Mouse (Mus musculus) embryonic facial prominence, embryonic 14.5 days (tissue): ENCODE measurements at regions not wholly inside any gene's neighbourhood (a gene's known extent, or its start where the extent isn't known, plus 50 kb on each side); places are given as distances from the start of the nearest gene placed in this dataset.

Source experiments
- ATAC-seq: fragments of 200-750 bp; cut with Nextera tagmentation; 2 replicates; pipeline ENCODE4 v1.8.0; 2017; ENCODE audit warnings: low read depth, moderate number of reproducible peaks, moderate TSS enrichment
- DNase-seq: peaks from one replicate; pipeline ENCODE4 v3.0.0-alpha.2; 2015; ENCODE audit warnings: low spot score
- H3K27ac ChIP-seq: fragments of 300-500 bp; sonication (generic); replicated peaks from 2 replicates; pipeline ENCODE4 v1.5.1; 2014; ENCODE audit warnings: low read depth, mild to moderate bottlenecking, low read length, moderate library complexity
- H3K27me3 ChIP-seq: fragments of 300-500 bp; sonication (generic); replicated peaks from 2 replicates; pipeline ENCODE4 v1.6.1; 2014; ENCODE audit warnings: low read length; ENCODE audit not compliant: control insufficient read depth, insufficient read depth
- H3K36me3 ChIP-seq: fragments of 300-500 bp; sonication (generic); 2 replicates; pipeline ENCODE4 v1.6.1; 2014; ENCODE audit warnings: low read length, mixed read lengths; ENCODE audit not compliant: control insufficient read depth, insufficient read depth
- H3K4me1 ChIP-seq: fragments of 300-500 bp; sonication (generic); 2 replicates; pipeline ENCODE4 v1.6.1; 2014; ENCODE audit warnings: antibody characterized with exemption, low read length; ENCODE audit not compliant: control insufficient read depth, insufficient read depth
- H3K4me2 ChIP-seq: fragments of 300-500 bp; sonication (generic); 2 replicates; pipeline ENCODE4 v1.6.1; 2014; ENCODE audit warnings: low read depth, mild to moderate bottlenecking, low read length, moderate library complexity, mixed read lengths
- H3K4me3 ChIP-seq: fragments of 300-500 bp; sonication (generic); 2 replicates; pipeline ENCODE4 v1.5.1; 2014; ENCODE audit warnings: low read depth, mild to moderate bottlenecking, low read length
- H3K9ac ChIP-seq: fragments of 300-500 bp; sonication (generic); 2 replicates; pipeline ENCODE4 v1.6.1; 2014; ENCODE audit warnings: low read depth, mild to moderate bottlenecking, low read length, moderate library complexity, mixed read lengths
- H3K9me3 ChIP-seq: fragments of 300-500 bp; sonication (generic); 2 replicates; pipeline ENCODE4 v1.6.1; 2016; ENCODE audit warnings: low read length; ENCODE audit not compliant: control insufficient read depth
- WGBS: fragments of 180-500 bp; shearing (Covaris S2); extraction: QIAGEN DNeasy Blood & Tissue Kit; methylation state at CpG from one replicate; pipeline ENCODE4 v1.1.7; 2014; 5-methylcytosine and 5-hydroxymethylcytosine counted together

DNA sequence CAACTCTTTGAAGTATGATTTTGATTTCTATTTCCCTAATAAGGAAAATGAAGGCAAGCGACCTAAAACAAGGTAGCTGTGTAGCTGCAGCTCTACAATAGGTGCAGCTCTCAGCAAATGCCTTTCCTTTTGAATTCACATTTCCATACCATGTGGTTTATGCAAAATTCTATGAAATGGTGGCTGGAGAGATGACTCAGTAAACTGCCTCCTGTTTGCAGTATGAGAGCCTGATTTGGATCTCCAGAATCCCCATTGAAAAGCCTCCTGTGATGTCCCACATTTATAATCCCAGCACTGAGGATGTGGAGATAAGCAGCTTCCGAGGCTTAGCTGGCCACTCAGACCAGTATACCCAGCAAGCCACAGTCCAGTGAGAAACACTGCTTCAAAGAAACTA, 59.6 kb downstream of the Npy1r start:
- no peak overlapping the region for H3K9ac ChIP-seq
- no peak overlapping the region for H3K27ac ChIP-seq
- H3K4me1 ChIP-seq: no peaks in the 10 kb centered on the region
- DNase-seq (no peak), ATAC-seq (no peak)
- 71% methylated on average over 2 of the region's 2 CpGs for WGBS
- no peak overlapping the region for H3K4me2 ChIP-seq
- H3K9me3 ChIP-seq: no peaks in the 10 kb centered on the region
- no peaks in the 10 kb centered on the region for H3K27me3 ChIP-seq
- H3K36me3 ChIP-seq: no peaks in the 10 kb centered on the region
- no peak overlapping the region for H3K4me3 ChIP-seq

- H3K36me3 ChIP-seq: no peaks in the 10 kb centered on the region
- WGBS: 79% methylated on average over 2 of the region's 2 CpGs
- ATAC-seq (no peak), DNase-seq (no peak)
- H3K9ac ChIP-seq: no peak overlapping the region
- no peaks in the 10 kb centered on the region for H3K4me1 ChIP-seq
- H3K4me2 ChIP-seq: no peak overlapping the region
- H3K4me3 ChIP-seq: no peak overlapping the region
- H3K27me3 ChIP-seq: no peaks in the 10 kb centered on the region
- H3K27ac ChIP-seq: no peak overlapping the region
- H3K9me3 ChIP-seq: no peaks in the 10 kb centered on the region
These were observed 60.8 kb downstream of the Npy1r start for GRCm38 (mm10) chr8:66757830-66758229.

DNA sequence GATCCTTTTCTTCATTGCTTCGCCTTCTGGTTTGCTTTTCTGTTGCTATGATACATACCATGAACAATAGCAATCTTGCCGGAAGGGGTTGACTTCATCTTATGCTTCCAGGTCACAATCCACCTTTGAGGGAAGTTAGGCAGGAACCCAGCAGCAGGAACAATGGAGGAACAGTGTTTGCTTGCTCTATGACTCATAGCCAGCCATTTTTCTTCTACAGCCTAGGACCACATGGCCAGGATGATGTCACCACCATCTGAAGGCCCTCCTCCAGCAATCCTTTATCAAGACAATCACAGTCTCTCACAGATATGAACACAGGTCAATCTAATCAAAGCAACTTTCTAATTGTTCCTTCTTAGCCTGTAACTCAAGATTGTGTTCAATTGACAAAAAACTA, 61.5 kb downstream of the Npy1r start:
- 90% methylated on average over 2 of the region's 2 CpGs for WGBS
- no peak overlapping the region for H3K4me3 ChIP-seq
- ATAC-seq (no peak), DNase-seq (no peak)
- no peaks in the 10 kb centered on the region for H3K27me3 ChIP-seq
- no peak overlapping the region for H3K9ac ChIP-seq
- H3K27ac ChIP-seq: no peak overlapping the region
- no peaks in the 10 kb centered on the region for H3K36me3 ChIP-seq
- H3K4me1 ChIP-seq: no peaks in the 10 kb centered on the region
- H3K4me2 ChIP-seq: no peak overlapping the region
- no peaks in the 10 kb centered on the region for H3K9me3 ChIP-seq

- H3K27ac ChIP-seq: no peak overlapping the region
- no peaks in the 10 kb centered on the region for H3K9me3 ChIP-seq
- no peaks in the 10 kb centered on the region for H3K4me1 ChIP-seq
- H3K9ac ChIP-seq: no peak overlapping the region
- H3K27me3 ChIP-seq: no peaks in the 10 kb centered on the region
- H3K36me3 ChIP-seq: no peaks in the 10 kb centered on the region
- H3K4me3 ChIP-seq: no peak overlapping the region
- H3K4me2 ChIP-seq: no peak overlapping the region
- DNase-seq (no peak), ATAC-seq (no peak)
These were observed 62.7 kb downstream of the Npy1r start for GRCm38 (mm10) chr8:66759716-66760115.

DNA sequence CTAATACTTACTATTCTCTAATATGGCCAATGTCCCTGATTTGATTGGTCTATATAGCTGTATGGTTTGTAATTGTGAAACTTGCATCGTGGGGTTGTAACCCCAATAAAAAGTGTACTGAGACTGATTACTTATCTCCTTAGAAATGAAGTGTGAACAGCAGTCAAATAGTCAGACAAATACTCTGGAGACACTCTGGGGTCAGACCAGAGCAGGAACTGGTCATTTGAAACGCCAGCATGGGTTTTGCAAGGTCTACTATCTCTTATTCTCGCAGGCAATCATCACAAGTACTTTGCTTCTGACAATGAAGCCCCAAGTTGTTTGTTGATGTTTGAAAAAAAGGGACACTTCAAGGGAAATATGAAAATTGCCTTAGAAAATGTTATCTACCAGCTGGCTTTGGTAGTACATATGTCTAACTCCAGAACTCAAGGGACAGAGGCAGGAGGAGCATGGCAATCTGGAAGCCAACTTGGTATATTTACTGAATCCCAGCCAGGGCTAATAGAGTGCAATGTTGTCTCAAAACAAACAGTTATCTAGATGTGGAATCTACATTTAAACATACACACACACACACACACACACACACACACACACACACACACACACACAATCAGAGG, 64.1 kb downstream of the Npy1r start:
- Histone ChIP-seq H3K4me1 (no peaks in the 10 kb centered on the region), H3K4me3 (no peak overlapping the region), H3K9ac (no peak overlapping the region), H3K4me2 (no peak overlapping the region), H3K27ac (no peak overlapping the region), H3K27me3 (no peaks in the 10 kb centered on the region), H3K9me3 (no peaks in the 10 kb centered on the region), H3K36me3 (no peaks in the 10 kb centered on the region)
- 69% methylated on average over 3 of the region's 3 CpGs for WGBS
- DNase-seq (no peak), ATAC-seq (no peak)

DNA sequence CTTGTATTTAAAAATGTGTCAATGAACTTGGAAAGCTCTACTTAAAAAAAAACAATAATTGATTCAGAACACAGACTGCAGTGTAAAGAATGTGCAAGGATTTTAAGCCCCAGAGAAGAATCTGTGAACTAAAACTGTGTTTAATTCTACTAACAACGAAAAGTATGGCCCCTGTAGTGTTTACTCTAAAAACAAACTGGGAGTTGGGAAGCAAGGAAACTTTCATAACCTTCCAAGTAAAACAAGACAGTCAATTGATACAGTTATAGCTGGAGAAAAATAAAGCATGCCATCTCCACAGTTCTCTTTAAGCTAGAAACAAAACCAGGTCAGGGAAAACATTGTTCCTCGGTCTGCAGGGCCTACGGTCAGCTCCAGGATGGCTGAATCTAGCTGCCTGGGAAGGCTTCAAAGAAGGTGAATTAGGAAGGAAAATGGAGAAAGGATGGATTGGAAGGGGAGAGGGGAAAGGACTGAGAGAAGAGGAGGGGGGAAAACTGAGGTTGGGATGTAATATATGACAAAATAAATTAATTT, 68.1 kb downstream of the Npy1r start:
- Histone ChIP-seq H3K27ac (no peak overlapping the region), H3K9me3 (no peaks in the 10 kb centered on the region), H3K4me2 (no peak overlapping the region), H3K36me3 (no peaks in the 10 kb centered on the region), H3K4me3 (no peak overlapping the region), H3K27me3 (no peaks in the 10 kb centered on the region), H3K9ac (no peak overlapping the region), H3K4me1 (no peaks in the 10 kb centered on the region)
- WGBS: 45% methylated on average over 3 of the region's 3 CpGs
- DNase-seq (peak; percentile 10), ATAC-seq (no peak)

DNA sequence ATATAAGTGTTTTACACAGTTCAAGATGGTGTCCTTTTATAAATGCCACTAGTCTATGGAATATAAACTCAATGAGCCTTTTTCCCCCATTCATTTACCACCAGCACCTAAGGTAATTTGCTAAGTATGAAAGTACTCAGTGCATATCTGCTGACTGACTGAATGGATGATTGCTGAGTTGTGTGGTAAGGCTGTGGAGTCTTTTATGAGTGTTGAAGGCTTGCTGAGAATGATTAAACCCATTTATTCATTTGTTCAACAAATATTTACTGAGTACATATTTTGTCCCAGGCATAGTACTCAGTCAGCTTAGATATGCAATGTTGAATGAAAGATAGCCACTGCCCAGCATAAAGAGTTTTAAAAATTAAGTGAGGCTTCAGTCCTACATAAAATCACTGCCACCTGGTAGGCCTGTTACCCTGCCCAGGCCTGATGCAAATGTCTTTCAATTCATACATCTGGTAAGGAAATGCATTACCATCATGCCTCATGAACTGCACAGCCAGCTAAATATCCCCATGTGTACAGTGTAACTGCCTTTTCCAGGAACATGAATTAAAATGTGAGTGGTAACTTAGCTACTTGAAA, 71.5 kb downstream of the Npy1r start:
- no peak for DNase-seq
- Histone ChIP-seq H3K4me2 (no peak overlapping the region), H3K36me3 (no peaks in the 10 kb centered on the region), H3K4me3 (no peak overlapping the region), H3K4me1 (no peaks in the 10 kb centered on the region), H3K9ac (no peak overlapping the region), H3K9me3 (no peaks in the 10 kb centered on the region), H3K27ac (no peak overlapping the region), H3K27me3 (no peaks in the 10 kb centered on the region)
- ATAC-seq: no peak

DNA sequence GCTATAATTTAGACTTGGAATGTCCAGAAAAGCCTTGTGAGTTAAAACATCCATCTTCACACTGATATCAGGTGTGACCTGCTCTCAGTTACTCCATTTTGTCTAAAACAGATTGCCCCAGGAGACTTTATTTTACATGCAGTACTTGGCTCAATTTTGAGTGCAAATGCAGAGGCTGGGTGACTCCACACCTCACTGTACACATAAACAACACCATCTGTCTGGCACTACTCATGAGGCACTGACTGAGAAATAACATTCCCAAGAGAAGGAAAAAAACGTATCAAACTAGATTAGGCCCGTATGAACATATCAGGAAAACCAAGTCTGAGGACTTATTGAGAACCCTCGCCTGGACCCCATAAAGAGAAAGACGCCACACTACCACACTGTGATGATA, 74.1 kb downstream of the Npy1r start:
- H3K27me3 ChIP-seq: no peaks in the 10 kb centered on the region
- ATAC-seq (no peak), DNase-seq (no peak)
- H3K27ac ChIP-seq: no peak overlapping the region
- no peak overlapping the region for H3K4me3 ChIP-seq
- 55% methylated on average over 4 of the region's 4 CpGs for WGBS
- no peaks in the 10 kb centered on the region for H3K9me3 ChIP-seq
- H3K9ac ChIP-seq: no peak overlapping the region
- no peak overlapping the region for H3K4me2 ChIP-seq
- H3K36me3 ChIP-seq: no peaks in the 10 kb centered on the region
- H3K4me1 ChIP-seq: no peaks in the 10 kb centered on the region

DNA sequence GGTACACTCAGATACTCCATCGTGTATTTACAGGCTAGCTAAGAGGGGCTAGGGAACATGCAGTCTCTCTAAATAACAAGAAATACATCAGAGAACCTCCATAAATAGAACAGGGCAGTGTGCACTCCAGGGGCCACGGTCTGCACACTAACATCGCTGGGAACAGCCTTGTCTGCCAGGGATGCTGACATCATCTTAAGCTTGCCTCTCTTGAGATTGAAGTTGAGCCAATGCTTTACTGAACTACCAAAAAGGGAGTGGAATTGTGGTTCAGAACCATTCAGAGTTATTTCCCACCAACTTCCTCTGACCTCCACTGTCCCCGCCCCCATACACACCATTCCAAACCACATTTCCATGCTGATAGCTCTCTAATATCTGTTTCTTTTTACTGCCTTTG, 75.7 kb downstream of the Npy1r start:
- 62% methylated on average over 4 of the region's 4 CpGs for WGBS
- no peak overlapping the region for H3K4me2 ChIP-seq

More for the DNA sequence above, 75.7 kb downstream of the Npy1r start:
- Histone ChIP-seq H3K27me3 (no peaks in the 10 kb centered on the region), H3K9me3 (no peaks in the 10 kb centered on the region), H3K36me3 (no peaks in the 10 kb centered on the region), H3K4me3 (no peak overlapping the region), H3K4me1 (peaks cover 5% of the 10 kb centered on the region; the same call in 1 of the 2 replicates), H3K27ac (no peak overlapping the region), H3K9ac (no peak overlapping the region)
- DNase-seq (peak; percentile 61), ATAC-seq (no peak)
